Mouse (Mus musculus) adrenal gland, adult 2 months (tissue): ENCODE measurements at regions not wholly inside any gene's neighbourhood (a gene's known extent, or its start where the extent isn't known, plus 50 kb on each side); places are given as distances from the start of the nearest gene placed in this dataset.
"Not testable (repeated sequence)": the region's sequence is repeated elsewhere in the genome, so short reads cannot be mapped to it uniquely, and the experiment has no call there.

ENCODE experiments used
- DNase-seq: peaks from one replicate; pipeline ENCODE4 v3.0.0; 2021

GRCm38 (mm10) chr7:60492028-60492995, 352.3 kb upstream of the Snrpn start:
- peak; percentile 37 for DNase-seq

DNA sequence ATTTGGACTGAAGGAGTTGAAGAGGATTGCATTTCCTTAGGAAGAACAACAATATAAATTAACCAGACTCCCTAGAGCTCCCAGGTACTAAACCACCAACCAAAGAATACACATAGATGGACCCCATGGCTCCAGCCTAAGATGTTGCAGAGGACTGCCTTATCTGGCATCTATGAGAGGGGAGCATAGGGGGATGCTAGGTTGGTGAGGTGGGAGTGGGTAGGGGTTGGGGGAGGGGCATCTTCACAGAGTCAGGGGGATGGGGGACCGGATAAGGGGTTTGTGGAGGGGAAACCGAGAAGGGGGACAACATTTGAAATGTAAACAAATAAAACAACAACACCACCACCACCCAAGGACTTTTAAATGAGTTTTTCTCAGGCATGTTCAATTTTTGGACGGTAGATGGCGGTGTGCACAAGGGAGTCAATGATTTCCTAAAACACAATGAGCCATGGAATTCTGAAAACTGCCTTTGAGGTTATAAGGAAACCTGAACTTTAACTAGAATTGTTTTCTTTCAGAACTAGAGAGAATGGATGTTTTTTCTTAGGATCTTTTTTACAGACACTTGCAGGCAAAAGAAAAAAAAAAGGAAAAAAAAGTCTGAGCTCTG, 347.9 kb upstream of the Snrpn start:
- not testable (repeated sequence) for DNase-seq

DNA sequence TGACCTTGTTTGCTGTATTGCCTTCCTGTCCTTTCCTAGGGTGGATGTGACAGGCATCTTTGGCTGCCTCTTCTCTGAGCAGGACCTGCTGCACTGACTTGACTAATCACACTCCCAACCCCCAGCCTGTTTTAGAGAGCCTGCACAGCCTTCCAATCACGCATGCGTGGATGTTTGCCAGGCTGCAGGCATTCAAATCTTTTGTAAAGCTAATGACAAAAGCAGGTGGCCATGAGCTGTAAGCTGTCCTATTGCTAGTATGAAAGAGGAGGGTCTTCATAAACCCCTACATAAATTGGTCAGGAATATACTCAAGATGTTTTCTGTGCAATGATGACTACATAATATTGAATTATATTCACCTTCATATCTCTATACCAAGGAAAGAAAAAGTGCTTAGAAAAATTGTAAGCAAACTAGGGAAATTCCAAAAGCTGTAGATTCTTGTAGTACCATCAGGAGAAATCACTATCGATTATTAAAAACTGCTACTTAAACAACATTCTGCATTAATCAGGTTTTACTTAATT, 310.1 kb upstream of the Snrpn start:
- not testable (repeated sequence) for DNase-seq

DNA sequence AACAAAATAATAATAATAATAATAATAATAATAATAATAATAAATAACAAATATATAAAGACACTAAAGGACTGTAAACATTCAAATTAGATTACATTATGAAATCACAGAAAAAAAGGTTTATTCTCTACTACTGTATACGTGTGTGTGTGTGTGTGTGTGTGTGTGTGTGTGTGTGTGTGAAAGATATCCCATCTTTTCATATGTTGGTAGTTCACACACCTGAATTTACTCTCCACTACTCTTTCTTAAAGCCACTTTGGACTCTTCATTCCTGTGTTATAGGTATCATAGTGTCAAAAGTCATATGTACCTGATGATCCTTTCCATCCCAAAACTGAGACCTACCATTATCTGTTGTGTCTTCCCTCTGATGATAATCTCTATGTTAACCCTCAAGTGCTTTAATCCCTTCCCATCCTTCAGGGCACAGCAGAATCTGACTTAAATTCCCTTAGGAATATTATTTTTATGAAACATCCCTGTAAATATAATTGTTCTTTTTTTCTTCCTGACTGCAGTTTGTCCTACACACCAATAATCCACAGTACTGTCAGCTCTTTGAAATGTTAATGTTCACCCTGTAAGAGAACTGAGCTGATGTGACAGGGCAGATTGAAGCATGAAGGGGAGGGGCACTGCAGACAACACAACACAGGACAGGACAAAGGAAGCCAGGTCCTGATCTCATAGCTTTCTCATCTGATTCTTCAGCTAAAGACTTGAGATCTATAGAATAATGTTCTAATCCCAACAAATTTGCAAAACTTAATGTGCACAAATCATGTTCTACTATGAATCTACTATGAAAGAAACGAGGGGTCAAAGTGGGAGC, 309.4 kb upstream of the Snrpn start:
- DNase-seq, result not testable (repeated sequence)

- DNase-seq, result no peak
Observed at GRCm38 (mm10) chr7:60438781-60439180, 298.8 kb upstream of the Snrpn start.

GRCm38 (mm10) chr7:60391011-60391863, 251.2 kb upstream of the Snrpn start:
- DNase-seq, result peak; percentile 30

DNA sequence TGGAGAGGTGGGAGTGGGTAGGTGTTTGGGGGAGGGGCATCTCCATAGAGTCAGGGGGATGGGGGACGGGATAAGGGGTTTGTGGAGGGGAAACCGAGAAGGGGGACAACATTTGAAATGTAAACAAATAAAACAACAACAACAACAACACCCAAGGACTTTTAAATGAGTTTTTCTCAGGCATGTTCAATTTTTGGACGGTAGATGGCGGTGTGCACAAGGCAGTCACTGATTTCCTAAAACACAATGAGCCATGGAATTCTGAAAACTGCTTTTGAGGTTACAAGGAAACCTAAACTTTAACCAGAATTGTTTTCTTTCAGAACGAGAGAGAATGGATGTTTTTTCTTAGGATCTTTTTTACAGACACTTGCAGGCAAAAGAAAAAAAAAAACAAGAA, 246.9 kb upstream of the Snrpn start:
- DNase-seq, result not testable (repeated sequence)

- DNase-seq, result not testable (repeated sequence)
Observed at GRCm38 (mm10) chr7:60374001-60374400, 234.0 kb upstream of the Snrpn start.

GRCm38 (mm10) chr7:60352206-60352605, 212.2 kb upstream of the Snrpn start:
- DNase-seq, result not testable (repeated sequence)
